8 mouse cellular contexts compared by ENCODE assay signal in genomic region chr13:23270321-23271101, GRCm38 (mm10). TPM values are rescaled to one million over a fixed set of nuclear protein-coding genes. Genes with fewer than 3 reads are reported as not detected.
DNase-seq lines count a peak whose midpoint lies in the region; ATAC-seq and TF ChIP-seq lines count a peak whose summit lies in the region.

No protein-coding gene starts in this region.

- H3K9me3 ChIP-seq in embryonic facial prominence, embryonic 10.5 days, result no peaks in the 10 kb centered on the region
- H3K9me3 ChIP-seq in intestine, embryonic 14.5 days (ENCODE audit: control insufficient read depth, low read length), result no peaks in the 10 kb centered on the region
- H3K9me3 ChIP-seq in liver, embryonic 13.5 days (replicated peaks), result no peaks in the 10 kb centered on the region

- TF ChIP-seq POLR2A in kidney, adult 2 months (IDR thresholded peaks at IDR 0.05; ENCODE audit: low read depth, low read length), result no peak

- H3K9ac ChIP-seq in intestine, embryonic 14.5 days (ENCODE audit: low read length), result no peak overlapping the region
- 0 out of 2 replicates have a peak overlapping the region, but pooled peaks have one; percentile 22 for H3K9ac ChIP-seq in liver, embryonic 13.5 days

- DNase-seq in kidney, postnatal 10 days, result peak; percentile 7
- DNase-seq in kidney, adult 2 months, result no peak
- peak; percentile 83 for DNase-seq in embryonic facial prominence, embryonic 10.5 days (ENCODE audit: low spot score)
- DNase-seq in intestine, embryonic 14.5 days (ENCODE audit: low spot score), result peak; percentile 73
- DNase-seq in liver, embryonic 13.5 days, result peak; percentile 40
- DNase-seq in right cerebral cortex, postnatal 36 days (ENCODE audit: low spot score in 2 of 2), result peak; percentile 56 to 65
- no peak for DNase-seq in thymus, adult 18-20 months
- no peak for DNase-seq in kidney, postnatal 25 days

- peak; percentile 66 for ATAC-seq in intestine, embryonic 14.5 days (replicated peaks; ENCODE audit: low FRiP score, low TSS enrichment, low read depth)
- ATAC-seq in liver, embryonic 13.5 days (ENCODE audit: low read depth), result peak; percentile 87

- no peak overlapping the region for H3K27ac ChIP-seq in kidney, adult 2 months (ENCODE audit: insufficient read depth, low read depth, low read length)
- no peak overlapping the region for H3K27ac ChIP-seq in embryonic facial prominence, embryonic 10.5 days (replicated peaks)
- no peak overlapping the region for H3K27ac ChIP-seq in intestine, embryonic 14.5 days (ENCODE audit: low read depth)
- H3K27ac ChIP-seq in liver, embryonic 13.5 days, result no peak overlapping the region

- no peaks in the 10 kb centered on the region for H3K4me1 ChIP-seq in kidney, adult 2 months (ENCODE audit: control insufficient read depth, insufficient read depth, low read length)
- 0 out of 2 replicates have a peak, but pooled peaks cover 8% of the 10 kb centered on the region for H3K4me1 ChIP-seq in embryonic facial prominence, embryonic 10.5 days
- 0 out of 2 replicates have a peak, but pooled peaks cover 5% of the 10 kb centered on the region for H3K4me1 ChIP-seq in intestine, embryonic 14.5 days (replicated peaks; ENCODE audit: control insufficient read depth, insufficient read depth, low read length)
- peaks cover 8% of the 10 kb centered on the region for H3K4me1 ChIP-seq in liver, embryonic 13.5 days (replicated peaks)

- no peaks in the 10 kb centered on the region for H3K36me3 ChIP-seq in kidney, adult 2 months (ENCODE audit: control insufficient read depth, insufficient read depth, low read length)
- H3K36me3 ChIP-seq in embryonic facial prominence, embryonic 10.5 days (replicated peaks), result no peaks in the 10 kb centered on the region
- no peaks in the 10 kb centered on the region for H3K36me3 ChIP-seq in intestine, embryonic 14.5 days (ENCODE audit: control insufficient read depth, insufficient read depth, low read length)
- no peaks in the 10 kb centered on the region for H3K36me3 ChIP-seq in liver, embryonic 13.5 days

- no peak overlapping the region for H3K4me3 ChIP-seq in kidney, adult 2 months (ENCODE audit: insufficient read depth, low read depth, low read length)
- peak overlapping the region; percentile 58 for H3K4me3 ChIP-seq in embryonic facial prominence, embryonic 10.5 days
- peak overlapping the region; percentile 26 for H3K4me3 ChIP-seq in intestine, embryonic 14.5 days (ENCODE audit: low read depth, low read length)
- H3K4me3 ChIP-seq in liver, embryonic 13.5 days (replicated peaks), result peak overlapping the region; percentile 48

- no peaks in the 10 kb centered on the region; the same call in 1 of the 2 replicates for H3K27me3 ChIP-seq in kidney, adult 2 months (replicated peaks; ENCODE audit: control insufficient read depth, insufficient read depth, low read length)
- H3K27me3 ChIP-seq in embryonic facial prominence, embryonic 10.5 days (replicated peaks; ENCODE audit: low read depth, poor library complexity, severe bottlenecking), result no peaks in the 10 kb centered on the region
- H3K27me3 ChIP-seq in intestine, embryonic 14.5 days (replicated peaks; ENCODE audit: control insufficient read depth, insufficient read depth, low read length), result no peaks in the 10 kb centered on the region
- H3K27me3 ChIP-seq in liver, embryonic 13.5 days, result 0 out of 2 replicates have a peak, but pooled peaks cover 4% of the 10 kb centered on the region

- H3K4me2 ChIP-seq in intestine, embryonic 14.5 days (ENCODE audit: low read length), result peak overlapping the region; percentile 43
- peak overlapping the region; percentile 64 for H3K4me2 ChIP-seq in liver, embryonic 13.5 days

- WGBS in kidney, adult 2 months, result 5% methylated on average over 34 of the region's 34 CpGs
- WGBS in embryonic facial prominence, embryonic 10.5 days, result 2% methylated on average over 34 of the region's 34 CpGs
- WGBS in intestine, embryonic 14.5 days, result 5% methylated on average over 34 of the region's 34 CpGs
- 3% methylated on average over 34 of the region's 34 CpGs for WGBS in liver, embryonic 13.5 days (ENCODE audit: insufficient replicate concordance)

- no peak for TF ChIP-seq CTCF in kidney, adult 2 months (conservative IDR thresholded peaks at IDR 0.05; ENCODE audit: insufficient read depth, insufficient read length, low read depth, low read length)

RNA-seq across cellular contexts. Expression of gene Vmn1r223, which starts 23.6 kb away (rescaled TPM):
- not detected in 2 replicates for polyA plus RNA-seq in kidney, adult 2 months (2012; rRNA removed)
- polyA plus RNA-seq in embryonic facial prominence, embryonic 10.5 days (2016; fragmentation: Nextera tagmentation; extraction: Ambion mirVana), result not detected in 2 replicates
- not detected in 2 replicates for polyA plus RNA-seq in intestine, embryonic 14.5 days (2014; fragmentation: Nextera tagmentation; extraction: Ambion mirVana)
- polyA plus RNA-seq in liver, embryonic 13.5 days (2015; fragmentation: Nextera tagmentation; extraction: Ambion mirVana), result not detected in 2 replicates

RNA-seq across cellular contexts. Expression of gene Vmn1r222, which starts 34.8 kb away (rescaled TPM):
- not detected in 2 replicates for polyA plus RNA-seq in kidney, adult 2 months (2012; rRNA removed)
- polyA plus RNA-seq in embryonic facial prominence, embryonic 10.5 days (2016; fragmentation: Nextera tagmentation; extraction: Ambion mirVana), result not detected in 2 replicates
- not detected in 2 replicates for polyA plus RNA-seq in intestine, embryonic 14.5 days (2014; fragmentation: Nextera tagmentation; extraction: Ambion mirVana)
- polyA plus RNA-seq in liver, embryonic 13.5 days (2015; fragmentation: Nextera tagmentation; extraction: Ambion mirVana), result not detected in 2 replicates

RNA-seq across cellular contexts. Expression of gene Vmn1r221, which starts 56.6 kb away (rescaled TPM):
- polyA plus RNA-seq in kidney, adult 2 months (2012; rRNA removed), result not detected in 2 replicates
- not detected in 2 replicates for polyA plus RNA-seq in embryonic facial prominence, embryonic 10.5 days (2016; fragmentation: Nextera tagmentation; extraction: Ambion mirVana)
- not detected in 2 replicates for polyA plus RNA-seq in intestine, embryonic 14.5 days (2014; fragmentation: Nextera tagmentation; extraction: Ambion mirVana)
- polyA plus RNA-seq in liver, embryonic 13.5 days (2015; fragmentation: Nextera tagmentation; extraction: Ambion mirVana), result not detected in 2 replicates

Comparison
In these comparisons a context has a peak if more than half of its experiments do, and no peak if none do; other contexts are left out.
1. DNase-seq: peak in kidney, postnatal 10 days (single experiment), embryonic facial prominence, embryonic 10.5 days (single experiment), intestine, embryonic 14.5 days (single experiment), liver, embryonic 13.5 days (single experiment) and right cerebral cortex, postnatal 36 days (2 of 2); none in kidney, adult 2 months (single experiment), thymus, adult 18-20 months (0 of 2) and kidney, postnatal 25 days (0 of 2).